Mouse (Mus musculus) MEL (cell line): ENCODE measurements at regions not wholly inside any gene's neighbourhood (a gene's known extent, or its start where the extent isn't known, plus 50 kb on each side); places are given as distances from the start of the nearest gene placed in this dataset.

Experiments
- DNase-seq: peaks from one replicate; pipeline ENCODE4 v3.0.0; 2011; ENCODE audit warnings: low read depth, low spot score
- H3K27ac ChIP-seq: 2 replicates; pipeline ENCODE4 v1.5.1; 2012; ENCODE audit warnings: low read depth, mild to moderate bottlenecking, control low read depth, low read length, moderate library complexity; ENCODE audit not compliant: control insufficient read depth
- H3K27me3 ChIP-seq, 2 experiments: fragments of 150-350 bp in 1 of 2; sonication (generic) in 1 of 2; 2 replicates each; pipeline ENCODE4 v1.6.1; 2012; ENCODE audit warnings: low read length in 2 of 2, mild to moderate bottlenecking in 2 of 2, improper control_type of control experiment in 1 of 2, moderate library complexity in 1 of 2; ENCODE audit not compliant: insufficient read depth in 2 of 2, control insufficient read depth in 1 of 2
- H3K36me3 ChIP-seq, 2 experiments: 2 replicates each; pipeline ENCODE4 v1.6.1; 2012 to 2014; ENCODE audit warnings: low read length in 2 of 2, improper control_type of control experiment in 1 of 2, inconsistent platforms in 1 of 2, mild to moderate bottlenecking in 1 of 2; ENCODE audit not compliant: insufficient read depth in 2 of 2, control insufficient read depth in 1 of 2
- H3K4me1 ChIP-seq, 2 experiments: fragments of 150-350 bp in 1 of 2; sonication (generic) in 1 of 2; 2 replicates each; pipeline ENCODE4 v1.6.1; 2012; ENCODE audit warnings: low read length in 2 of 2, improper control_type of control experiment in 1 of 2, mild to moderate bottlenecking in 1 of 2; ENCODE audit not compliant: insufficient read depth in 2 of 2, control insufficient read depth in 1 of 2
- H3K4me3 ChIP-seq, 2 experiments: fragments of 150-350 bp in 1 of 2; sonication (generic) in 1 of 2; 2 replicates each; pipeline ENCODE4 v1.5.1; 2012; ENCODE audit warnings: low read depth in 2 of 2, low read length in 2 of 2, mild to moderate bottlenecking in 2 of 2, moderate library complexity in 2 of 2, control low read depth in 1 of 2, improper control_type of control experiment in 1 of 2; ENCODE audit not compliant: control insufficient read depth in 1 of 2, insufficient read depth in 1 of 2
- H3K79me2 ChIP-seq: 2 replicates; pipeline ENCODE4 v1.6.1; 2012; ENCODE audit warnings: mild to moderate bottlenecking, low read length, moderate library complexity; ENCODE audit not compliant: control insufficient read depth, poor library complexity, insufficient read depth
- H3K9ac ChIP-seq: 2 replicates; pipeline ENCODE4 v1.6.1; 2012; ENCODE audit warnings: low read depth, mild to moderate bottlenecking, control low read depth, low read length, moderate library complexity; ENCODE audit not compliant: control insufficient read depth, poor library complexity, severe bottlenecking
- H3K9me3 ChIP-seq: fragments of 150-350 bp; sonication (generic); replicated peaks from 2 replicates; pipeline ENCODE4 v1.6.1; 2012; ENCODE audit warnings: mild to moderate bottlenecking, low read length, improper control_type of control experiment, moderate library complexity; ENCODE audit not compliant: insufficient read depth
- E2F4 ChIP-seq: IDR thresholded peaks from 2 replicates; pipeline ENCODE4 v1.6.1; 2011; ENCODE audit warnings: low read depth, low read length, improper control_type of control experiment, borderline replicate concordance
- EP300 ChIP-seq, 2 experiments: IDR thresholded peaks; 2 replicates each; pipeline ENCODE4 v1.6.1; 2011; ENCODE audit warnings: improper control_type of control experiment in 2 of 2, low read length in 2 of 2, low read depth in 1 of 2, mild to moderate bottlenecking in 1 of 2
- GABPA ChIP-seq: IDR thresholded peaks from 2 replicates; pipeline ENCODE4 v1.6.1; 2012; ENCODE audit warnings: low read depth, mild to moderate bottlenecking, inconsistent platforms, low read length, improper control_type of control experiment, moderate library complexity
- GATA1 ChIP-seq: IDR thresholded peaks from 2 replicates; pipeline ENCODE4 v1.6.1; 2011; ENCODE audit warnings: low read depth, low read length, improper control_type of control experiment
- JUND ChIP-seq: IDR thresholded peaks from 2 replicates; pipeline ENCODE4 v1.6.1; 2011; ENCODE audit warnings: low read depth, mild to moderate bottlenecking, improper control_type of control experiment, low read length
- MAX ChIP-seq: IDR thresholded peaks from 2 replicates; pipeline ENCODE4 v1.6.1; 2011; ENCODE audit warnings: low read length, improper control_type of control experiment
- MAZ ChIP-seq: IDR thresholded peaks from 2 replicates; pipeline ENCODE4 v1.6.1; 2012; ENCODE audit warnings: low read depth, mild to moderate bottlenecking, inconsistent platforms, low read length, improper control_type of control experiment
- MEF2A ChIP-seq: IDR thresholded peaks from 2 replicates; pipeline ENCODE4 v1.6.1; 2014; ENCODE audit warnings: low read depth, mild to moderate bottlenecking, inconsistent platforms, low read length, improper control_type of control experiment; ENCODE audit not compliant: poor library complexity, insufficient replicate concordance, severe bottlenecking; ENCODE audit errors: extremely low read depth
- MYB ChIP-seq: IDR thresholded peaks from 2 replicates; pipeline ENCODE4 v1.6.1; 2011; ENCODE audit warnings: mild to moderate bottlenecking, low read depth, low read length, improper control_type of control experiment
- MYC ChIP-seq: IDR thresholded peaks from 2 replicates; pipeline ENCODE4 v1.6.1; 2011; ENCODE audit warnings: low read depth, mild to moderate bottlenecking, low read length, improper control_type of control experiment, moderate library complexity
- RCOR1 ChIP-seq: IDR thresholded peaks from 2 replicates; pipeline ENCODE4 v1.6.1; 2012; ENCODE audit warnings: low read depth, mild to moderate bottlenecking, inconsistent platforms, low read length, improper control_type of control experiment
- SIN3A ChIP-seq: IDR thresholded peaks from 2 replicates; pipeline ENCODE4 v1.6.1; 2012; ENCODE audit warnings: low read length, improper control_type of control experiment, inconsistent platforms
- SMC3 ChIP-seq: IDR thresholded peaks from 2 replicates; pipeline ENCODE4 v1.6.1; 2011; ENCODE audit warnings: low read depth, low read length, improper control_type of control experiment
- TAL1 ChIP-seq: IDR thresholded peaks from 2 replicates; pipeline ENCODE4 v1.6.1; 2012; ENCODE audit warnings: mild to moderate bottlenecking, inconsistent platforms, low read length, moderate library complexity, mixed read lengths
- TBP ChIP-seq: IDR thresholded peaks from 2 replicates; pipeline ENCODE4 v1.8.0; 2011; ENCODE audit warnings: low read depth, low read length, improper control_type of control experiment
- TCF12 ChIP-seq: IDR thresholded peaks from 2 replicates; pipeline ENCODE4 v1.6.1; 2014; ENCODE audit warnings: low read depth, mild to moderate bottlenecking, inconsistent platforms, low read length, improper control_type of control experiment, moderate library complexity
- USF2 ChIP-seq, 2 experiments: IDR thresholded peaks; 2 replicates each; pipeline ENCODE4 v1.6.1; 2011 to 2012; ENCODE audit warnings: improper control_type of control experiment in 2 of 2, low read length in 2 of 2, borderline replicate concordance in 1 of 2, inconsistent platforms in 1 of 2, low read depth in 1 of 2, mild to moderate bottlenecking in 1 of 2; ENCODE audit not compliant: insufficient read depth in 1 of 2
- ZC3H11A ChIP-seq: IDR thresholded peaks from 2 replicates; pipeline ENCODE4 v1.6.1; 2012; ENCODE audit warnings: low read depth, mild to moderate bottlenecking, inconsistent platforms, low read length, improper control_type of control experiment
- ZKSCAN1 ChIP-seq: IDR thresholded peaks from 2 replicates; pipeline ENCODE4 v1.6.1; 2012; ENCODE audit warnings: low read depth, mild to moderate bottlenecking, inconsistent platforms, low read length, improper control_type of control experiment, moderate library complexity
- ZMIZ1 ChIP-seq: IDR thresholded peaks from 2 replicates; pipeline ENCODE4 v1.6.1; 2012; ENCODE audit warnings: low read depth, mild to moderate bottlenecking, inconsistent platforms, low read length, improper control_type of control experiment, moderate library complexity

GRCm38 (mm10) chr6:59524095-59524939, 98.2 kb upstream of the Gprin3 start:
- Histone ChIP-seq H3K27ac (no peak overlapping the region), H3K36me3 (no peaks in the 10 kb centered on the region; a peak in 1 of 4 replicates), H3K4me1 (peaks cover 0 to 3% of the 10 kb centered on the region in 2 experiments; a peak in 1 of 4 replicates), H3K27me3 (no peaks in the 10 kb centered on the region), H3K9ac (no peak overlapping the region), H3K79me2 (no peaks in the 10 kb centered on the region), H3K4me3 (no peak overlapping the region), H3K9me3 (no peaks in the 10 kb centered on the region)
- DNase-seq: peak; percentile 63
- TF ChIP-seq GATA1 (peak; percentile 64), TBP (no peak), MEF2A (no peak), ZMIZ1 (no peak), JUND (no peak), TAL1 (peak; percentile 16; the same call in 1 of the 2 replicates), RCOR1 (peak; percentile 35; the same call in 1 of the 2 replicates), ZKSCAN1 (no peak), TCF12 (peak; percentile 45; the same call in 1 of the 2 replicates), EP300 (IDR thresholded peaks at IDR 0.05; ENCODE audit: low read depth in 1 of 2, low read length in 2 of 2) (peak; percentile 48 to 59; a peak in 3 of 4 replicates)

DNA sequence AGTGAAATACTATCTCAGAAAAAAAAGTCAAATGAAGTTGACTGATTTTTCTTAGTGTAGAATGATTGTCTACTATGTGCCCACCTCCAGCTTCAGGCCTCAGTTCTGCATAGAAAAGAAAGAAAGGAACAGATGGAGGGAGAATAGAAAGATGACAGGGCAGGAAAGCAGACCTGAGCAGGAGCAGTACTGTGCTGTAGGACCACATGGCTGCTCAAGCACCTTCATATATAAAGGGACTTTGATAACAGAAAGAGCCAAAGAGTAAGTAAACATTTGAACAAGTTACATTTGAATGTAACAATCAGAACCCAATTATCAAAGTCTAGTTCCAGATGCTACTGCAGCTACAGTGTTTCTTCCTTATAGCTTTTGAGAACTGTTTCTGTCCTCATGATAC, 96.9 kb upstream of the Gprin3 start:
- Histone ChIP-seq H3K9ac (no peak overlapping the region), H3K79me2 (no peaks in the 10 kb centered on the region), H3K9me3 (no peaks in the 10 kb centered on the region), H3K4me1 (peaks cover 0 to 3% of the 10 kb centered on the region in 2 experiments; a peak in 1 of 4 replicates), H3K36me3 (no peaks in the 10 kb centered on the region; a peak in 1 of 4 replicates), H3K27me3 (no peaks in the 10 kb centered on the region), H3K4me3 (no peak overlapping the region), H3K27ac (no peak overlapping the region)
- TF ChIP-seq MEF2A (no peak), USF2 (IDR thresholded peaks at IDR 0.05; ENCODE audit: borderline replicate concordance in 1 of 2, insufficient read depth in 1 of 2, low read depth in 1 of 2, low read length in 2 of 2) (no peak), JUND (no peak), MAZ (no peak), ZC3H11A (no peak), SMC3 (no peak), MYC (no peak), MYB (no peak), SIN3A (no peak), E2F4 (no peak), ZMIZ1 (no peak), GABPA (no peak), EP300 (IDR thresholded peaks at IDR 0.05; ENCODE audit: low read depth in 1 of 2, low read length in 2 of 2) (no peak), MAX (no peak)
- DNase-seq: no peak
